Mouse (Mus musculus): ENCODE results near the gene Ccin. TPM values are rescaled to one million over a fixed set of nuclear protein-coding genes. Genes with fewer than 3 reads are reported as not detected.
A peak's percentile ranks its signal among the peaks of the same experiment; 100 is the strongest.

Gene Ccin
- total and polyA plus RNA-seq, 3 experiments, result not detected

GRCm38 (mm10) chr4:44012376-44013367 lies 29.4 kb downstream of the Ccin start (continued):
- TF ChIP-seq ELF1 (IDR thresholded peaks at IDR 0.05; ENCODE audit: low read depth, low read length), result peak; percentile 89

GRCm38 (mm10) chr4:44013391-44014070 lies 30.2 kb downstream of the Ccin start:
- Histone ChIP-seq H3K4me1 (ENCODE audit: control insufficient read depth in 1 of 2, insufficient read depth in 2 of 2) (peaks cover 6 to 45% of the 10 kb centered on the region in 2 experiments; a peak in 3 of 4 replicates), H3K36me3 (replicated peaks in 1 of 2; ENCODE audit: control insufficient read depth in 1 of 2, insufficient read depth in 1 of 2, low read length in 1 of 2) (peaks cover 7 to 49% of the 10 kb centered on the region in 2 experiments), H3K27me3 (replicated peaks) (no peaks in the 10 kb centered on the region), H3K79me2 (replicated peaks; ENCODE audit: control insufficient read depth, extremely low read depth, insufficient read depth, poor library complexity, severe bottlenecking) (peaks cover 60% of the 10 kb centered on the region), H3K27ac (ENCODE audit: insufficient read depth, low read depth) (no peak overlapping the region), H3K9ac (ENCODE audit: insufficient read depth, low read depth) (peak overlapping the region; percentile 98), H3K9me3 (replicated peaks; ENCODE audit: low read length) (no peaks in the 10 kb centered on the region), H3K4me2 (ENCODE audit: insufficient read depth, low read depth, poor library complexity, severe bottlenecking) (peak overlapping the region; percentile 96), H3K4me3 (replicated peaks in 1 of 3; ENCODE audit: low read depth in 2 of 3, low read length in 2 of 3, poor library complexity in 1 of 3) (peak overlapping the region; percentile 63 to 90 (median 85))
- TF ChIP-seq ZNF384 (IDR thresholded peaks at IDR 0.05; ENCODE audit: low read depth, low read length) (no peak), MAFK (IDR thresholded peaks at IDR 0.05; ENCODE audit: insufficient replicate concordance, low read length) (no peak), MEF2A (IDR thresholded peaks at IDR 0.05; ENCODE audit: borderline replicate concordance, low read depth, low read length) (no peak)
- dilution Hi-C loops (cut with MboI; ENCODE audit: extremely low pct_ligation_motif_present, extremely low pct_unique_long_range_greater_than_20kb, low sequenced_read_pairs), result no loop called here
- in situ Hi-C loops (cut with MboI; ENCODE audit: low pct_ligation_motif_present, low pct_unique_long_range_greater_than_20kb, low sequenced_read_pairs), result no loop called here
- no peak for DNase-seq (ENCODE audit: extremely low read depth)

- Histone ChIP-seq H3K9me3 (replicated peaks; ENCODE audit: low read length) (no peaks in the 10 kb centered on the region), H3K9ac (ENCODE audit: insufficient read depth, low read depth) (0 out of 2 replicates have a peak overlapping the region, but pooled peaks have one; percentile 1), H3K4me2 (ENCODE audit: insufficient read depth, low read depth, poor library complexity, severe bottlenecking) (peak overlapping the region; percentile 96; the same call in 1 of the 2 replicates), H3K4me1 (ENCODE audit: control insufficient read depth in 1 of 2, insufficient read depth in 2 of 2) (peaks cover 6 to 43% of the 10 kb centered on the region in 2 experiments; a peak in 3 of 4 replicates), H3K27me3 (replicated peaks) (no peaks in the 10 kb centered on the region), H3K36me3 (replicated peaks in 1 of 2; ENCODE audit: control insufficient read depth in 1 of 2, insufficient read depth in 1 of 2, low read length in 1 of 2) (peaks cover 28 to 67% of the 10 kb centered on the region in 2 experiments), H3K79me2 (replicated peaks; ENCODE audit: control insufficient read depth, extremely low read depth, insufficient read depth, poor library complexity, severe bottlenecking) (peaks cover 81% of the 10 kb centered on the region), H3K27ac (ENCODE audit: insufficient read depth, low read depth) (peak overlapping the region; percentile 21; the same call in 1 of the 2 replicates), H3K4me3 (replicated peaks in 1 of 3; ENCODE audit: low read depth in 2 of 3, low read length in 2 of 3, poor library complexity in 1 of 3) (peak overlapping the region in 1 of 3 experiments; percentile 22)
- dilution Hi-C loops (cut with MboI; ENCODE audit: extremely low pct_ligation_motif_present, extremely low pct_unique_long_range_greater_than_20kb, low sequenced_read_pairs), result no loop called here
- TF ChIP-seq USF2 (conservative IDR thresholded peaks at IDR 0.05; ENCODE audit: low read depth, low read length), result no peak
- peak; percentile 62; the same call in 1 of the 2 replicates for TF ChIP-seq MEF2A (IDR thresholded peaks at IDR 0.05; ENCODE audit: borderline replicate concordance, low read depth, low read length)
- 0 out of 2 replicates have a peak, but pooled peaks have one; percentile 19 for TF ChIP-seq MAX (IDR thresholded peaks at IDR 0.05; ENCODE audit: low read length)
- TF ChIP-seq TCF12 (IDR thresholded peaks at IDR 0.05; ENCODE audit: low read depth, low read length), result peak; percentile 13; the same call in 1 of the 2 replicates
- 0 out of 2 replicates have a peak, but pooled peaks have one; percentile 18 for TF ChIP-seq UBTF (IDR thresholded peaks at IDR 0.05; ENCODE audit: low read depth, low read length)
- TF ChIP-seq EP300 (IDR thresholded peaks at IDR 0.05; ENCODE audit: low read length), result peak; percentile 65
- TF ChIP-seq BHLHE40 (IDR thresholded peaks at IDR 0.05; ENCODE audit: low read depth, low read length), result peak; percentile 44
- TF ChIP-seq ZMIZ1 (IDR thresholded peaks at IDR 0.05; ENCODE audit: low read depth, low read length), result no peak
- no peak for TF ChIP-seq JUND (conservative IDR thresholded peaks at IDR 0.05; ENCODE audit: low read depth, low read length)
- peak; percentile 44; the same call in 1 of the 2 replicates for TF ChIP-seq IRF4 (IDR thresholded peaks at IDR 0.05; ENCODE audit: low read depth, low read length)
- peak; percentile 43; the same call in 1 of the 2 replicates for TF ChIP-seq ETS1 (conservative IDR thresholded peaks at IDR 0.05; ENCODE audit: low read depth, low read length)
- TF ChIP-seq MYC (IDR thresholded peaks at IDR 0.05; ENCODE audit: low read depth, low read length), result 0 out of 2 replicates have a peak, but pooled peaks have one; percentile 44
- TF ChIP-seq TBP (conservative IDR thresholded peaks at IDR 0.05; ENCODE audit: low read depth, low read length), result no peak
- no peak for TF ChIP-seq KAT2A (IDR thresholded peaks at IDR 0.05; ENCODE audit: insufficient replicate concordance, low read length)
- TF ChIP-seq ZKSCAN1 (IDR thresholded peaks at IDR 0.05; ENCODE audit: borderline replicate concordance, low read depth, low read length), result no peak
- in situ Hi-C loops (cut with MboI; ENCODE audit: low pct_ligation_motif_present, low pct_unique_long_range_greater_than_20kb, low sequenced_read_pairs), result no loop called here
- DNase-seq (ENCODE audit: extremely low read depth), result peak; percentile 49
Measured at GRCm38 (mm10) chr4:44016071-44016470, 32.8 kb downstream of the Ccin start.
